Mouse (Mus musculus): Measurements from ENCODE around the gene Sdf2.

Sdf2 gene

GRCm38 (mm10) chr11:78245627-78246317 lies at the start of gene Sdf2, which contains the start of gene Supt6:
TSS of gene Sdf2 (plus strand) at chr11:78245746.
TSS of gene Supt6 (minus strand) at chr11:78245987.
- peak; percentile 82 for DNase-seq

- no peak for DNase-seq
These were observed 43.2 kb upstream of the Sdf2 start for GRCm38 (mm10) chr11:78202372-78202771.

- DNase-seq, result no peak
These were observed 41.3 kb upstream of the Sdf2 start for GRCm38 (mm10) chr11:78204287-78204686.

GRCm38 (mm10) chr11:78205361-78206206 lies 40.0 kb upstream of the Sdf2 start:
- no peak for DNase-seq

GRCm38 (mm10) chr11:78207190-78207589 lies 38.4 kb upstream of the Sdf2 start:
- DNase-seq, result no peak

- DNase-seq, result no peak
These were observed 35.7 kb upstream of the Sdf2 start for GRCm38 (mm10) chr11:78209886-78210285.

GRCm38 (mm10) chr11:78210615-78211014 lies 34.9 kb upstream of the Sdf2 start:
- DNase-seq, result no peak

- DNase-seq, result no peak
These were observed 34.0 kb upstream of the Sdf2 start for GRCm38 (mm10) chr11:78211513-78211912.

- no peak for DNase-seq
These were observed 32.3 kb upstream of the Sdf2 start for GRCm38 (mm10) chr11:78213086-78213817.

GRCm38 (mm10) chr11:78215709-78216317 lies 29.7 kb upstream of the Sdf2 start:
- peak; percentile 31 for DNase-seq

- DNase-seq, result no peak
These were observed 22.0 kb upstream of the Sdf2 start for GRCm38 (mm10) chr11:78223586-78223985.

GRCm38 (mm10) chr11:78231518-78231917 lies 14.0 kb upstream of the Sdf2 start:
- DNase-seq, result no peak

- DNase-seq, result no peak
These were observed 5.2 kb upstream of the Sdf2 start for GRCm38 (mm10) chr11:78240193-78240857.

GRCm38 (mm10) chr11:78245261-78245626 lies 302 bp upstream of the Sdf2 start:
- DNase-seq, result no peak

GRCm38 (mm10) chr11:78246318-78247011 lies 919 bp downstream of the Sdf2 start:
- no peak for DNase-seq

- no peak for DNase-seq
These were observed 1.4 kb downstream of the Sdf2 start for GRCm38 (mm10) chr11:78247012-78247348.

GRCm38 (mm10) chr11:78247727-78248140 lies 2.2 kb downstream of the Sdf2 start:
- no peak for DNase-seq

- DNase-seq, result no peak
These were observed 11.1 kb downstream of the Sdf2 start for GRCm38 (mm10) chr11:78256618-78257017.

GRCm38 (mm10) chr11:78260489-78261258 lies 15.1 kb downstream of the Sdf2 start:
- DNase-seq, result no peak

GRCm38 (mm10) chr11:78261380-78262352 lies 16.1 kb downstream of the Sdf2 start, which contains the start of gene 2610507B11Rik:
TSS of gene 2610507B11Rik (plus strand) at chr11:78261752.
- DNase-seq, result peak; percentile 94

Measured in cerebellum, adult 9-11 months (tissue).